Mouse (Mus musculus): Measurements from ENCODE around the gene Qser1. TPM values are rescaled to one million over a fixed set of nuclear protein-coding genes. Genes with fewer than 3 reads are reported as not detected.

The Qser1 gene
- total RNA-seq, 2 experiments from 2014 or later, result 45.2 to 46.6 TPM

DNA sequence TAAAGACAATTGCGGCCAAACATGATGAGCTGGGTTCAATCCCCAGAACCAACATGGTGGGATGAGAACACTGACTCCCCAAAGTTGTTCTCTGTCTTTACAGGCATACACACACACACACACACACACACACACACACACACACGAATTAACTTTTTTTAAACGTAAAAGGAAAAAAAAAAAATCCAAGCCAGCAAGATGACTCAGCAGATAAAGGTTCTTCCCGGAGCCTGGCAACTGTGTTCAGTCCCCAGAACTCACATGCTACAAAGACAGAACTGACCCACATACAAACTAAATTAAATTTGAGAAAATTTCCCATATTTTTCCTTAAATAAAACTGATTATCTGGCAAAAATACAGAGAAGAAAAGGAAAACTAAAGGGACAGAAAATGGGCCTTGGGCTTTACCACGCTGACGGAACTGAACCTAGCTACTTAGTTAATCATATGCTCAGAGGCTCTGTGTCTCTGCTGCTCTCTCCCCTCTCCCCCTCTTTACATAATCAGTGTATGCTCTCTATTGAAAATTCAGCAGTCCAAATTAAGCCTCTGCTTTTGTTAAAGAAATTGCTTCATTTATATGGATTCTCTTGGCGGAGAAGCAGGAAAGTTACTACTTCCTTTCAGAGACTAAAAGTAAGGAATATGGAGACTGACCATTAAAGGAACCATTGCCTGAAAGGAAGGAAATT, 83.9 kb downstream of the Qser1 start:
- no peak for DNase-seq

- peak; percentile 14 for DNase-seq
Observed at GRCm38 (mm10) chr2:104732033-104732444, 84.5 kb downstream of the Qser1 start.

DNA sequence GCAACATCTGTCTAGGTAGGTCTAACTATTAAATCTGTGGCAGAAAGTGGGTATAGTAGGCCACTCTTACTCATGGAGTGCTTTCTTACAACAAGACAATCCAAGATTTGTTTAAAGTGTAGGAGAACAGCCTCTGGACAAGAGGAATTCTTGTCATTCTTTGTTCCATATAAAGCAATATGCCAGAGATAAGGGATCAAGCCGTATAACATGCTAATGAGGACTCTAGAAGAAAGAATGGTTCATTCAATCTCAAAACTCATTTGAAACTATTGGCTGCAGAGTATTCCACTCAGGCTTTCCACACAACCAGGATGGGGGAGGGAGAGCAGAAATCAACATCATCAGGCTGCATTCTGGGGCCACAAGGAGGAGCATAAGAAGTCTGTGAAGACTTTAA, 89.2 kb downstream of the Qser1 start:
- no peak for DNase-seq

- DNase-seq, result no peak
Observed at GRCm38 (mm10) chr2:104722021-104722420, 94.5 kb downstream of the Qser1 start.

GRCm38 (mm10) chr2:104717827-104718226, 98.7 kb downstream of the Qser1 start:
- DNase-seq, result no peak

DNA sequence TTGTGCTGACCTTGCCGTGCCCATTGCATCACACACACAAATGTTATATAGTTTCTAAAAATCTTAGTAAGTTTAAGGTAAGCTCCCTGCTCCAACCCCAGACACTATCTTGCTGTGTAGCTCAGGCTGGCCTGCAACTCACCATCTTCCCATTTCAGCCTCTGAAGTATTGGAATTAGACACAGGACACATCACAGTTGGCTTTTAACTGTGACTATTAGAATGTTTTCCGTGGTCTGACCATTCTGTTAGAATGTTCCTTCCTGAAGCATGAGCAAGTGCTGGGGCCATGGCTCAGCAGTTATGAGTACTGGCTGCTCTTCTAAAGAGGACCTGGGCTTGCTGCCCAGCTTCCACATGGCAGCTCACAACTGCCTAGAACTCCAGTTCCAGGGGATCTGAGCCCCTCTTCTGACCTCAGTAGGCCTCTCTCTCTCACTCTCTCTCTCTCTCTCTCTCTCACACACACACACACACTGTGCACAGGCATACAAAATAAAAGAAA, 99.3 kb downstream of the Qser1 start:
- peak; percentile 14 for DNase-seq

- no peak for DNase-seq
Observed at GRCm38 (mm10) chr2:104716279-104716678, 100.3 kb downstream of the Qser1 start, which contains the start of gene Pin1rt1. Gene Pin1rt1 (minus strand): TSS chr2:104716379.

DNA sequence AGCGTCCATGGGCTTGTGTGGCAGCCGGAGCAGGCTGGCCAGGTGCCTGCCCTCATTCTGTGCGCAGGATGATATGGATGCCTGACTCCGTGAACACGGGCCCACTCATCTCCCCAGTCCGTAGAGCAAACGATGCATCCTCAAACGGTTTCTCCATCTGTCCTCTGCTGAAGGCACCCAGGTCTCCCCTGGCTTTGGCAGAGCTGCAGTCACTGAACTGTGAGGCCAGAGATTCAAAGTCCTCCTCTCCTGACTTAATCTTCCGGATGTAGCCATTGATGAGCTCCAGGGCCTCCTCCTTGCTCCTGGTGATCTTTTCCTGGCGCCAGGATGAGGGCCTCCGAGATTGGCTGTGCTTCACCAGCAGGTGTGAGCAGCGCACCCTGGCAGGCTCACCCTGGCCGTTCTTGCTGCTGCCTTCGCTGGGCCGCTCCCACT, 102.3 kb downstream of the Qser1 start:
- DNase-seq, result peak; percentile 27

- no peak for DNase-seq
Observed at GRCm38 (mm10) chr2:104712486-104712809, 104.1 kb downstream of the Qser1 start.

DNA sequence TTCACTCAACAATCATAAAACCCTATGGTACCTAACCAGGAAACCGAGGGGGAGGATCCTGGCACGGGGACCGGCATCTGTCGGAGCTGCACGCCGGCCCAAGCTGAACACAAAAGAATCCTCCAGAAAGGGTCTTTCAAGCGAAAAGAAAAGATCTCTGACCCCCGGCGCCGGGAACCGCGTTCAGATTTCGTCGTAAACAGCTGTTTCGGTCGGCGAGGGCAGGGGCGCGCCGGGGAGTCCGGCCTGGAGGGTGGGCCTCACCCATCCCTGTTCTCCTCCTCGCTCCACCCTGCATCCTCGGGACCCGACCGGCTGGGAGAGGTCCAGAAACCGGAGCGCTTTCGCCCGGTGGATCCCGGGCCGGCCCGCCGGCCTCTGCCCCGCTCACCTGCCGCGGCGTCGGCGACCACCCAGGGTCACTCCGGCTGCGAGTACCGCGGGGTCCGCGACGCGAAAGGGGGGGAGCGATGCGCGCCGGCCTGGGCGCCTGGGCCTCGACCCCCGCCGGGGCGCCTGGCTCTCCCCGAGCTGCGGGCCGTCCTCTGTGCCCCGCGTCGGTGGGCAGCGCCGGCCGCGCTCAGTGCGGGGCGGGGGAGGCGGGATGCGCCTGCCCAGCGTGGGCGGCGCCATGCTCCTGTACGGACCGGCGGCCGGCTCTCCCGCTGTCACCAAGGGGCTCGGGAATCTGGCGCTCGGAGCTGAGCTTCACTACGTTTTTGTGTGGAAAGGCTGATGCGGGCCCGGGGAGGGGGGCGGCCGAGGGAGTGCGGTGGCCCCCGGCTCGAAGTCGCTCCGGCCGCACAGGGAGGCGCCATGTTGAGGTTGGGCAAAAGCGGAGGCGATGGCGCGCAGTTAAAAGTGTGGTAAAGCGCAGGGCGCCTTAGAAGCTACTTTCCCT, 104.7 kb downstream of the Qser1 start, which contains the start of gene Tcp11l1:
Tcp11l1 (minus strand) TSS at position 585 of the 901 bp plus-strand sequence.
- peak; percentile 61 for DNase-seq

DNA sequence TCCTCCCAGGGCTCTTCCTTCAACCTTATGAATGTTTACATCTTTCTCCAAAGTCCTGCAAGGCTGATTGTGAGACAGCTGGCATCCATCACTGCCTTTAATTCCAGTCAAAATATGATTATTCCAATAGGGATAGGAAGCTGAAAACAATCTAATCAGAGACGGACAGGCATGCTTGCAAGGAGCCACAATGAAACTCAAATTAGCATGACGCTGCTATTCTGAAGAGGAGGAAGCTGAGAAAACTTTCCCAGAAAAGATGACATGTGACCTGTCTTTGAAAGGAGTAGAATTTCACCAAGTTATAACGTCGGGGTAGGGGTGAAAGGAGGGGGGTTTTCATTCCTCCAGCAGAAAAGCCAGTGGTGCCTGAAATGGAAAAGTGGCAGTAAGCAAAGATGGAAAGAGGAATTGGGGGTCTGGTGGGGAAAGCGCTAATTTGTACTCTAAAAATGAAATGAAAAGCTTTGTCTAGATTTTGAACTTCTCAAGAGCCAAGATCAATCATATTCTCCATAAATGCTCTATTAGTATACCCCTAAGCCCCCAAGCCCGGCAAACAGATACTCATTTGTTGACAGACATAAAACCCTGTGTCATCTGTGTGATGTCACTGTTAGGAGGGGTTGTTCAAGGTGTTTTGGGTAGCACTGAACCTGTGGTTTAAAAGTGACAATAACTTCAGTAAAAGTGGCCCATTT, 105.7 kb downstream of the Qser1 start:
- no peak for DNase-seq

GRCm38 (mm10) chr2:104709786-104710337, 106.7 kb downstream of the Qser1 start:
- DNase-seq, result no peak

Other genes starting within 250 kb of the Qser1 start
- gene Cstf3, start 226.2 kb downstream of the Qser1 start, total RNA-seq (2021), result 1 to 10 TPM; 9.1 to 9.8 TPM
- gene Tcp11l1, start 104.6 kb downstream of the Qser1 start, total RNA-seq (2021), result 1 to 10 TPM; 4.4 to 7.1 TPM
- gene Pin1rt1, start 100.4 kb downstream of the Qser1 start, total RNA-seq (2021), result not detected
- gene Depdc7, start 73.9 kb downstream of the Qser1 start, total RNA-seq (2021), result 1 to 10 TPM; 1.4 to 1.9 TPM
- under 1 TPM; 0.27 to 0.36 TPM for gene Prrg4, start 33.1 kb upstream of the Qser1 start, total RNA-seq (2021)
- 1 to 10 TPM; 2.7 to 3.8 TPM for gene Ccdc73, start 51.0 kb upstream of the Qser1 start, total RNA-seq (2021)
- gene Eif3m, start 200.3 kb upstream of the Qser1 start, total RNA-seq (2021), result 10 to 100 TPM; 91.3 to 98.7 TPM

Data from gastrocnemius, postnatal 25 days (tissue).